Mouse (Mus musculus) yolk sac, embryonic 10.5 days (tissue): ENCODE results near the gene Rcc2.

Experiments
- DNase-seq: peaks from one replicate; pipeline ENCODE4 v3.0.0-alpha.2; 2017; ENCODE audit warnings: low spot score

Gene Rcc2

GRCm38 (mm10) chr4:140684881-140685303 lies 15.4 kb upstream of the Rcc2 start:
- DNase-seq: no peak

DNA sequence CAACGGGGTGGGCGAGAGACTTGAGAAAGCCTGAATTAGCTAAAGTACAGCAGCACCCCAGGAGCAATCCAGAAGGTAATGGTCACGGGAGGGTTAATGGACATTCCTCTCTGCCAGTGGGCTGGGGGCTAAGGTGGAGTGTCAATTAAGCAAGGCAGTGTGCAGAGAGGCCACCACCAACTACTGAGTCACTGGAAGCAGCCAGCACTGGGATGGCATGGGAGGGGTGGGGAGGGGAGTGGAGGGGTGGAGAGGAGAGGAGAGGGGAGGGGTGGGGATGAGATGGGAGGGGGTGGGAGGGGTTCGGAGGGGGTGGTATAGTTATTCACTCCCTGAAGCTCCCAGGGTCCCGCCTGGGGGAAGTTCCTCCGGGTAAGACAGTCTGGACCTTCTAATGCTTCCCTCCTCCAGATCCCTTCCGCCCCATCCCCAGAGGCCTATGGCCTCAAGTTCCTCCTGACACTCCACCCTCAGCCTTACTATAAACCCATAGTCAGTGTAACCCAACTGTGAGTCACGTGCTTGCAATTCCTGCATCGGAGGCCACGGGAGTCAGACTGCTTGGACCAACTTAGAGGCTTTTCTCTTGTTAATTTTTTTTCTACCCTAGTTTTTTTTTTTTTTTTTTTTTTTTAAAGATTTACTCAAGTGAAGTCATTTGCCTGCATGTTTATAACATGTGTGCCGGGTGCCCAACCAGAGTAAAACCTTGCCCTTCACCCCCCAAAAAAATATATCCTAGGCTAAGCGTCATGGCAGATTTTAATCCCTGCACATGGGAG lies 12.1 kb upstream of the Rcc2 start:
- no peak for DNase-seq

DNA sequence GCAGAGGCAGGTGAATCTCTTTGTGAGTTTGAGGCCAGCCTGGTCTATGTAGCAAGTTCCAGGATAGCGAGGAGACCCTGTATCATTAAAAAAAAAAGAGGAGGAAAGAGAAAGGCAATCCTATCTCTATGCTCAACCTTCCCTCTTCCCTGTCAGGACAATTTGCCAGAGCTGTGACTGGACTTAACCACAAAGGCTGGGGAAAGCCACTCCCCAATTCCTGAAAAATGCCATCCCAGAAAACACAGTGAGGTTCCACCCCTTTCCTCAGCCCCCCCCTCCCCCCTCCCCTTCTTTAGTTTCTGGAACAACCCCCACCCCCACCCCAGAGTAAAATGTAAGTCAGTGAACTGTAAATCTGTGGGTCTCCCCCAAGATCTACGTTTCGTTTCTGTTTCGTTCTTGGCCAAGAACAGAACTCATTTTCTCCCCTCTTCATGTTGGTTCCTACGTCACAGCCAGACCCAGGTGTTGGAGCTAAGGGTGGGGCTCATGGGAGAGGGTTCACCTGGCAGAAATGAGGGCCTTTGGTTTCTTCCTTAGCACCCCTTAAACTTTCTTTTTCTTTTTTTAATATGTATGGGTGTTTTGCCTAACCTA lies 11.4 kb upstream of the Rcc2 start:
- DNase-seq: no peak

DNA sequence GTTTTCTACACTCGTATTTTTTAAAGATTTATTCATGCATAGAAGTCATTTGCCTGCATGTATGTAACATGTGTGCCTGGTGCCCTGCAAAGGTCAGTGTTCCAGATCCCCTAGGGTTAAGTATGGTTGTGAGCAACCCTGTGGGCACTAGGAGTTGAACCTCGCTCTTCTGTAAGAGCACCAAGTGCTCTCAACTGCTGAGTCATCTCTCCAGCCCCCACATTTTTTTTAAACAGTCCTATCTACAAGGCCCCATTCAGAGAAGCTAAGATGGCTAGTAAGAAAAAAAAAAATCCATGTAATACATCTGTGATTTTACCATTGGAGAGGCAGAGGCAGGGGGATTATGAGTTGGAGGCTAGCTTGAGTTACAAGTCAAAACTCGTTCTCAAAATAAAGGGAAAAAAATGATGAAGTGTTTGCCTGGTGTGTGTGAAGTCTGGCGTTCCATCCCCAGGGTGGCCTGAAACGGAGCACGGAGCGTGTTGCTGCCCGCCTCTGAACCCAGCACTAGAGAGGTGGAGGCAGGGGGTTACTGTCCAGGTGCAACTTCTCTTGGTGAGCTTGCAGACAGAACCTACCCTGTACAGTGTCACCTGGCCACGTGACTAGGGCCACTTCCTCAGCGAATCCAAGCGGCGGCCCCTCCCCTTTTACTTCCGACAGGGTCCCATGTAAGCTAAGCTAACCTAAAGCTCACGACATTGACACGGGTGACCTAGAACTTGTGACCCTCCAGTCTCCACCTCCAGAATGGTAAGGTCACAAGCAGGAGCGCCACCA lies 10.3 kb upstream of the Rcc2 start:
- DNase-seq: no peak

DNA sequence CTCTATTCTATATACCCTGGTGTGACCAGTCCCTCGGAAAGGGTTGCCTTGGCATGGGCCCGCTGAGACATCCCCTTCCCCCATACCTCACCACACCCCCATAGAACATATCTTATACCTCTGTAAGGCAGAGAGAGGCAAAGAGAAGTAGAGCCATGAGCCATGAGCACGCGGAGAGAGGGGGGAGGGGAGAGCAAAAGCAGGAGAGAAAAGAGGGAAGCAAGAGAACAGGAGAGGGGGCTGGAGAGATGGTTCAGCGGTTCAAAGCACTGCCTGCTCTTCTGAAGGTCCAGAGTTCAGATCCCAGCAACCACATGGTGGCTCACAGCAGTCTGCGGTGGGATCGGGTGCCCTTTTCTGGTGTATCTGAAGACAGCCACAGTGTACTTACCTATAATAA lies 8.9 kb upstream of the Rcc2 start:
- DNase-seq: no peak

GRCm38 (mm10) chr4:140693513-140693912 lies 6.8 kb upstream of the Rcc2 start:
- DNase-seq: no peak

- no peak for DNase-seq
These were observed 5.7 kb upstream of the Rcc2 start for GRCm38 (mm10) chr4:140694551-140695060.

GRCm38 (mm10) chr4:140695146-140695545 lies 5.2 kb upstream of the Rcc2 start:
- no peak for DNase-seq

DNA sequence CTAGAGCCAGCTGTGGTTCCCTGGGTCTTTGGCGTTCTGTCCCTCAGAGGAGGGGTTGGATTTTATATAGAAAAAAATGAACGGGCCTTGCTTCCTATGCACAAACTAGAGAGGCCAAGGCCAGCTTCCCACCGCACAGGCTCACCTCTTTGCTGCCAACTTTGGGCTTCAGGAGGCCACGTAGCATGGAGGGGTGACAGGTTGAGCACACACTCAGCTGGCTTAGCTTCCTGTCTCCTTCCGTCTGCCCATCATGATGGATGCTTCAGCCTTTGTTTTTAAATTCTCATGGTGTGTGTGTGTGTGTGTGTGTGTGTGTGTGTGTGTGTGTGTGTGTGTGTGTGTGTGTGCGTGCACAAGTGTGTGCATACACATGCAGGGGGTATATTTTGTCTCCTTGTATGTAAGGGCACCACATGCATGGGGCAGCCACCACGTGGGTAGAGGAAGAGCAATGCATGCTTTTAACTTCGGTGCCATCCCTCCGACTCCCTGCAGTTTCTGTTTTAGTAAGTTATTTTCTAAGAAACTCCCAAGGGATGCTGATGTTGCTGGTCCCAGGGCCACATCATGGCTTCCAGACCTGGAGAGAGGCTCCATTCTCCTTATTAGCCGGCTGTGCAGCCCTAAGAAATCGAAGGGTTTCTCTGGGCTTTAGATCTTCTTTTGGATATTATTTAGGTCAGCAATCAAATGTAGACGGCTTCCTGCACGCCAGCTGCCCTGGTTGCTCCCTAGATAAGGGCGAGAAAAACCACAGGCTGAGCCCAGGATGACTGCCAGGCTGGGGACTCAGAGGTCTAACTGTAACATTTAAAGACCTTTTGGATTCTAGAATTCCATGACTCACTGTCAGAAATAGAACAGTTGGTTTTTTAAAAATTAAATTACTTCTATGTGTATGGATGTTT lies 4.4 kb upstream of the Rcc2 start:
- no peak for DNase-seq

GRCm38 (mm10) chr4:140699441-140700127 lies 757 bp upstream of the Rcc2 start:
- peak; percentile 49 for DNase-seq

GRCm38 (mm10) chr4:140701049-140701715 lies 841 bp downstream of the Rcc2 start:
- peak; percentile 84 for DNase-seq

GRCm38 (mm10) chr4:140701716-140702561 lies 1.6 kb downstream of the Rcc2 start:
- DNase-seq: peak; percentile 41

GRCm38 (mm10) chr4:140702611-140703327 lies 2.4 kb downstream of the Rcc2 start:
- DNase-seq: peak; percentile 78

- DNase-seq: no peak
These were observed 3.3 kb downstream of the Rcc2 start for GRCm38 (mm10) chr4:140703636-140704035.

DNA sequence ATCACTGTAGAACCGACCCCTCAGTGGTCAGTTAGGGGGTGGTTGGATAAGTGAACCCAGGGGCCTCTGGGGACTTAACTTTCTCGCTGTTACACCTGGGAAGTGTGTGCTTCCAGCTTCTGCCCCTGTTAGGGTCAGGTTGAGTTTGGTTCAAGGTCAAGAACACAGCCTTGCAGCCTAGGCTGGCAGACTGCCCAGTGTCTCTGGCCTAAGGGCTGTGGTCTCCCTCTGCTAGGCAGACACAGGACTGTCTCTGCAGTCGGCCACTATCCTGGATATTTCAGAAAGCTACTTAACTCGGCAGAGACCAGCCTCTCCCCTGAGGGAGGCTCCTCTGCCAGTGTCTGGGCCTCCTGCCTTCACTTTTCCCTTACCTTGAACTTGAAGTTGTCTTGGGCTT lies 3.8 kb downstream of the Rcc2 start:
- DNase-seq: no peak

DNA sequence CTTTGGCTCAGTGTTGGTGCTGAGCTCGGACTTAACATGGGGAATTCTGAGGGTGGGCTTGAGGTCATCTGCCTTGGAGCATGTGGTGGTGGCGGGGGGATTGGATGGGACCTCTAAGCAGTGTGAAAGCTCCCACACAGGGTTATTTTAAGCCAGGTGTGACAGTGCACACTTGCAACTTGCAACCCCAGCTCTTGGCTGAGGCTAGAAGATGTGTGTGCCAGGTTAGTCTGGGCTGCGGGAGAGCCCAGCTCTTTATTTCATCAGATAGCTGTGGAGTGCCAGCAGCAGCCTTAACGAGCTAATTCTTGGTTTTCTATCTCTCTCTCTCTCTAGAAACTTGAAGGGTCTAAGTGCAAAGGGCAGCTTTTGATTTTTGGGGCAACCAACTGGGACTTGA lies 7.3 kb downstream of the Rcc2 start:
- DNase-seq: no peak

GRCm38 (mm10) chr4:140708297-140708927 lies 8.1 kb downstream of the Rcc2 start:
- DNase-seq: no peak

- no peak for DNase-seq
These were observed 8.8 kb downstream of the Rcc2 start for GRCm38 (mm10) chr4:140709111-140709510.
